Mouse (Mus musculus): ENCODE measurements around the gene Rhox9. TPM values are rescaled to one million over a fixed set of nuclear protein-coding genes. Genes with fewer than 3 reads are reported as not detected.
"Not testable (repeated sequence)": the region's sequence is repeated elsewhere in the genome, so short reads cannot be mapped to it uniquely, and the experiment has no call there.

Gene Rhox9
- total and polyA plus RNA-seq, 3 experiments = not detected

- TF ChIP-seq ZNF384 (IDR thresholded peaks at IDR 0.05; ENCODE audit: low read depth, low read length) (no peak), ZC3H11A (IDR thresholded peaks at IDR 0.05; ENCODE audit: low read depth, low read length) (no peak), JUND (IDR thresholded peaks at IDR 0.05; ENCODE audit: low read depth, low read length) (no peak), CTCF (IDR thresholded peaks at IDR 0.05 in 2 of 3, conservative IDR thresholded peaks at IDR 0.05 in 1 of 3; ENCODE audit: control insufficient read depth in 1 of 3, insufficient read depth in 1 of 3, low read depth in 2 of 3, low read length in 3 of 3, poor library complexity in 1 of 3, severe bottlenecking in 1 of 3) (no peak), USF1 (IDR thresholded peaks at IDR 0.05; ENCODE audit: low read depth, low read length) (no peak), ETS1 (IDR thresholded peaks at IDR 0.05; ENCODE audit: low read depth, low read length) (no peak), E2F4 (IDR thresholded peaks at IDR 0.05; ENCODE audit: borderline replicate concordance, low read depth, low read length) (no peak), MAX (IDR thresholded peaks at IDR 0.05; ENCODE audit: low read length) (no peak), USF2 (IDR thresholded peaks at IDR 0.05; ENCODE audit: borderline replicate concordance in 1 of 2, insufficient read depth in 1 of 2, low read depth in 1 of 2, low read length in 2 of 2) (no peak), HCFC1 (IDR thresholded peaks at IDR 0.05; ENCODE audit: low read depth, low read length) (no peak), ZKSCAN1 (IDR thresholded peaks at IDR 0.05; ENCODE audit: low read depth, low read length) (no peak), ZMIZ1 (IDR thresholded peaks at IDR 0.05; ENCODE audit: low read depth, low read length) (no peak)
- H3K79me2 ChIP-seq (ENCODE audit: control insufficient read depth, insufficient read depth, low read length, poor library complexity) = no peaks in the 10 kb centered on the region
- H3K27me3 ChIP-seq (ENCODE audit: control insufficient read depth in 1 of 2, insufficient read depth in 2 of 2, low read length in 2 of 2) = no peaks in the 10 kb centered on the region
- no peak for DNase-seq (ENCODE audit: low read depth, low spot score)
- no peaks in the 10 kb centered on the region for H3K4me1 ChIP-seq (ENCODE audit: control insufficient read depth in 1 of 2, insufficient read depth in 2 of 2, low read length in 2 of 2)
- no peak overlapping the region for H3K9ac ChIP-seq (ENCODE audit: control insufficient read depth, low read depth, low read length, poor library complexity, severe bottlenecking)
- H3K9me3 ChIP-seq (replicated peaks; ENCODE audit: insufficient read depth, low read length) = no peaks in the 10 kb centered on the region
- no peak overlapping the region for H3K4me3 ChIP-seq (ENCODE audit: control insufficient read depth in 1 of 2, insufficient read depth in 1 of 2, low read depth in 2 of 2, low read length in 2 of 2)
- no peak overlapping the region for H3K27ac ChIP-seq (ENCODE audit: control insufficient read depth, low read depth, low read length)
- no peaks in the 10 kb centered on the region for H3K36me3 ChIP-seq (ENCODE audit: control insufficient read depth in 1 of 2, insufficient read depth in 2 of 2, low read length in 2 of 2)
Observed at GRCm38 (mm10) chrX:37903727-37904126, 2.2 kb upstream of the Rhox9 start.

- H3K9me3 ChIP-seq (replicated peaks; ENCODE audit: insufficient read depth, low read length); H3K27me3 ChIP-seq (ENCODE audit: control insufficient read depth in 1 of 2, insufficient read depth in 2 of 2, low read length in 2 of 2); H3K36me3 ChIP-seq (ENCODE audit: control insufficient read depth in 1 of 2, insufficient read depth in 2 of 2, low read length in 2 of 2); H3K9ac ChIP-seq (ENCODE audit: control insufficient read depth, low read depth, low read length, poor library complexity, severe bottlenecking); H3K4me1 ChIP-seq (ENCODE audit: control insufficient read depth in 1 of 2, insufficient read depth in 2 of 2, low read length in 2 of 2); DNase-seq (ENCODE audit: low read depth, low spot score); H3K27ac ChIP-seq (ENCODE audit: control insufficient read depth, low read depth, low read length); H3K4me3 ChIP-seq (ENCODE audit: control insufficient read depth in 1 of 2, insufficient read depth in 1 of 2, low read depth in 2 of 2, low read length in 2 of 2); H3K79me2 ChIP-seq (ENCODE audit: control insufficient read depth, insufficient read depth, low read length, poor library complexity): not testable (repeated sequence)
Observed at GRCm38 (mm10) chrX:37897132-37897531, 4.4 kb downstream of the Rhox9 start, which contains the start of gene Rhox7b. Rhox7b (minus strand) TSS chrX:37897232.

GRCm38 (mm10) chrX:37878844-37879243 lies 22.7 kb downstream of the Rhox9 start, which contains the start of gene Rhox8:
Rhox8 (minus strand) TSS chrX:37878944.
- no peaks in the 10 kb centered on the region for H3K4me1 ChIP-seq (ENCODE audit: control insufficient read depth in 1 of 2, insufficient read depth in 2 of 2, low read length in 2 of 2)
- H3K36me3 ChIP-seq (ENCODE audit: control insufficient read depth in 1 of 2, insufficient read depth in 2 of 2, low read length in 2 of 2) = no peaks in the 10 kb centered on the region
- no peaks in the 10 kb centered on the region for H3K27me3 ChIP-seq (ENCODE audit: control insufficient read depth in 1 of 2, insufficient read depth in 2 of 2, low read length in 2 of 2)
- no peak for DNase-seq (ENCODE audit: low read depth, low spot score)
- no peak within 1 kb of the TSS for H3K9ac ChIP-seq (ENCODE audit: control insufficient read depth, low read depth, low read length, poor library complexity, severe bottlenecking)
- H3K9me3 ChIP-seq (replicated peaks; ENCODE audit: insufficient read depth, low read length) = no peaks in the 10 kb centered on the region
- no peak for TF ChIP-seq ZKSCAN1 (IDR thresholded peaks at IDR 0.05; ENCODE audit: low read depth, low read length)
- no peak for TF ChIP-seq KAT2A (conservative IDR thresholded peaks at IDR 0.05; ENCODE audit: low read depth, low read length)
- TF ChIP-seq HCFC1 (IDR thresholded peaks at IDR 0.05; ENCODE audit: low read depth, low read length) = no peak
- no peak for TF ChIP-seq CTCF (IDR thresholded peaks at IDR 0.05 in 2 of 3, conservative IDR thresholded peaks at IDR 0.05 in 1 of 3; ENCODE audit: control insufficient read depth in 1 of 3, insufficient read depth in 1 of 3, low read depth in 2 of 3, low read length in 3 of 3, poor library complexity in 1 of 3, severe bottlenecking in 1 of 3)
- TF ChIP-seq GATA1 (IDR thresholded peaks at IDR 0.05; ENCODE audit: low read depth, low read length) = no peak
- no peak for TF ChIP-seq MAX (IDR thresholded peaks at IDR 0.05; ENCODE audit: low read length)
- TF ChIP-seq MAZ (IDR thresholded peaks at IDR 0.05; ENCODE audit: low read depth, low read length) = no peak
- no peak for TF ChIP-seq POLR2AphosphoS5 (IDR thresholded peaks at IDR 0.05; ENCODE audit: borderline replicate concordance, low read depth, low read length)
- TF ChIP-seq MYB (IDR thresholded peaks at IDR 0.05; ENCODE audit: low read depth, low read length) = no peak
- TF ChIP-seq CHD2 (IDR thresholded peaks at IDR 0.05; ENCODE audit: low read length) = no peak
- no peak for TF ChIP-seq MYC (IDR thresholded peaks at IDR 0.05; ENCODE audit: low read depth, low read length)
- no peak for TF ChIP-seq UBTF (IDR thresholded peaks at IDR 0.05; ENCODE audit: borderline replicate concordance, insufficient read depth, low read depth, low read length)
- no peak for TF ChIP-seq E2F4 (IDR thresholded peaks at IDR 0.05; ENCODE audit: borderline replicate concordance, low read depth, low read length)
- no peak for TF ChIP-seq USF2 (IDR thresholded peaks at IDR 0.05; ENCODE audit: borderline replicate concordance in 1 of 2, insufficient read depth in 1 of 2, low read depth in 1 of 2, low read length in 2 of 2)
- no peak for TF ChIP-seq TBP (IDR thresholded peaks at IDR 0.05; ENCODE audit: low read depth, low read length)
- no peak for TF ChIP-seq NRF1 (IDR thresholded peaks at IDR 0.05; ENCODE audit: insufficient read depth, low read depth, low read length, poor library complexity, severe bottlenecking)
- TF ChIP-seq NELFE (IDR thresholded peaks at IDR 0.05; ENCODE audit: low read depth, low read length) = no peak
- no peak for TF ChIP-seq USF1 (IDR thresholded peaks at IDR 0.05; ENCODE audit: low read depth, low read length)
- no peak for TF ChIP-seq SIN3A (IDR thresholded peaks at IDR 0.05; ENCODE audit: low read length)
- H3K27ac ChIP-seq (ENCODE audit: control insufficient read depth, low read depth, low read length) = no peak within 1 kb of the TSS
- H3K79me2 ChIP-seq (ENCODE audit: control insufficient read depth, insufficient read depth, low read length, poor library complexity) = no peaks in the 10 kb centered on the region
- no peak within 1 kb of the TSS for H3K4me3 ChIP-seq (ENCODE audit: control insufficient read depth in 1 of 2, insufficient read depth in 1 of 2, low read depth in 2 of 2, low read length in 2 of 2)

Data from MEL (cell line).